Mouse (Mus musculus) lung, postnatal 0 days (tissue): ENCODE results near the gene Sh3bgrl3.

ENCODE experiments used
- CTCF ChIP-seq: IDR thresholded peaks from 2 replicates; pipeline ENCODE4 v1.5.1; 2016; ENCODE audit warnings: antibody characterized with exemption, mild to moderate bottlenecking
- EP300 ChIP-seq: IDR thresholded peaks from 2 replicates; pipeline ENCODE4 v1.6.1; 2016; ENCODE audit warnings: antibody characterized with exemption, mild to moderate bottlenecking, control low read depth

DNA sequence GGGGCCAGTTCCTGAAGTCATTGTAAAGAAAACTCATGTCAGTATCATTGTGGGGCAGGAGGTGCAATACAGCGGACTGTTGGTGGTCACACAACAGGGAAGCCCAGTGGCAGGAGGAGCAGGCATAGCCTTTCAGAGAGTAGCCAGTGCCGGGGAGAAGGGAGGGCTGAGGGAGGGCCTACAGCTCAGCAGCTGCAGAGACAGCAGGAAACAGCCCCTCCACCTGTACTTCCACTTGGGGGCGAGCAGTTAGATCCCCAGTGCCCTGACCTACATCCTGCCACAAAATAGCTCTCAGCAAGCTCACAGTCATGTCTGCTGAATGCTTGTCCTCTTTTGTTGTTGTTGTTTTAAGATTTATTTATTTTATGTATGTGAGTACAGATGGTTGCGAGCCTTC is 7.0 kb downstream of the Sh3bgrl3 start:
- TF ChIP-seq CTCF (no peak), EP300 (no peak)
